Mouse (Mus musculus): ENCODE data around the gene Tnnc1. TPM values are rescaled to one million over a fixed set of nuclear protein-coding genes. Genes with fewer than 3 reads are reported as not detected.

The Tnnc1 gene
- total RNA-seq (2021) = 100 to 1,000 TPM; 566 to 705 TPM
- long read RNA-seq, experiment 1, transcript Tnnc1-202 (6 exons, 721 nt) = major isoform, 61 of 63 reads
- long read RNA-seq, experiment 1, partial matches to known transcripts = 1 of 63 reads
- long read RNA-seq, experiment 1, other reads (novel, unspliced or antisense) = 0 of 63 reads
- long read RNA-seq, experiment 2, transcript Tnnc1-202 (6 exons, 721 nt) = major isoform, 103 of 105 reads
- long read RNA-seq, experiment 2, partial matches to known transcripts = 0 of 105 reads
- long read RNA-seq, experiment 2, other reads (novel, unspliced or antisense) = 1 of 105 reads

- no peak for DNase-seq (ENCODE audit: low spot score)
These were observed at the start of gene Tnnc1 for GRCm38 (mm10) chr14:31208084-31208483. Gene Tnnc1 (plus strand): TSS chr14:31208312.

- no peak for DNase-seq (ENCODE audit: low spot score)
These were observed 47.6 kb upstream of the Tnnc1 start for GRCm38 (mm10) chr14:31160196-31161150.

- DNase-seq (ENCODE audit: low spot score) = no peak
These were observed 46.9 kb upstream of the Tnnc1 start for GRCm38 (mm10) chr14:31161191-31161590.

GRCm38 (mm10) chr14:31161638-31162037, 46.5 kb upstream of the Tnnc1 start:
- DNase-seq (ENCODE audit: low spot score) = no peak

- DNase-seq (ENCODE audit: low spot score) = no peak
These were observed 44.0 kb upstream of the Tnnc1 start for GRCm38 (mm10) chr14:31164067-31164466.

- no peak for DNase-seq (ENCODE audit: low spot score)
These were observed 43.1 kb upstream of the Tnnc1 start for GRCm38 (mm10) chr14:31165010-31165409.

GRCm38 (mm10) chr14:31165458-31165857, 42.7 kb upstream of the Tnnc1 start:
- DNase-seq (ENCODE audit: low spot score) = no peak

- DNase-seq (ENCODE audit: low spot score) = no peak
These were observed 42.0 kb upstream of the Tnnc1 start for GRCm38 (mm10) chr14:31165991-31166630.

- no peak for DNase-seq (ENCODE audit: low spot score)
These were observed 41.3 kb upstream of the Tnnc1 start for GRCm38 (mm10) chr14:31166827-31167226.

GRCm38 (mm10) chr14:31168425-31168824, 39.7 kb upstream of the Tnnc1 start, which contains the start of gene Stab1:
Gene Stab1 (minus strand): TSS chr14:31168641.
- DNase-seq (ENCODE audit: low spot score) = no peak

- no peak for DNase-seq (ENCODE audit: low spot score)
These were observed 38.6 kb upstream of the Tnnc1 start for GRCm38 (mm10) chr14:31169508-31169907.

GRCm38 (mm10) chr14:31170963-31171362, 37.1 kb upstream of the Tnnc1 start:
- no peak for DNase-seq (ENCODE audit: low spot score)

GRCm38 (mm10) chr14:31171386-31171785, 36.7 kb upstream of the Tnnc1 start:
- no peak for DNase-seq (ENCODE audit: low spot score)

GRCm38 (mm10) chr14:31171821-31172220, 36.3 kb upstream of the Tnnc1 start:
- no peak for DNase-seq (ENCODE audit: low spot score)

GRCm38 (mm10) chr14:31172781-31173455, 35.2 kb upstream of the Tnnc1 start:
- DNase-seq (ENCODE audit: low spot score) = no peak

GRCm38 (mm10) chr14:31173537-31173936, 34.6 kb upstream of the Tnnc1 start:
- DNase-seq (ENCODE audit: low spot score) = no peak

GRCm38 (mm10) chr14:31177287-31177686, 30.8 kb upstream of the Tnnc1 start:
- no peak for DNase-seq (ENCODE audit: low spot score)

GRCm38 (mm10) chr14:31177715-31178114, 30.4 kb upstream of the Tnnc1 start:
- DNase-seq (ENCODE audit: low spot score) = no peak

- DNase-seq (ENCODE audit: low spot score) = peak; percentile 53
These were observed 28.3 kb upstream of the Tnnc1 start for GRCm38 (mm10) chr14:31179677-31180365.

GRCm38 (mm10) chr14:31181512-31181911, 26.6 kb upstream of the Tnnc1 start:
- no peak for DNase-seq (ENCODE audit: low spot score)

Data from gastrocnemius, adult 18-20 months (tissue).